Mouse (Mus musculus): ENCODE results near the gene Tmem14a.

GRCm38 (mm10) chr1:21246136-21246535 lies 27.8 kb downstream of the Tmem14a start:
- TF ChIP-seq GATA1 (IDR thresholded peaks at IDR 0.05; ENCODE audit: borderline replicate concordance, low read length) (no peak), FLI1 (IDR thresholded peaks at IDR 0.05; ENCODE audit: low read length) (no peak)
